Mouse (Mus musculus) gastrocnemius, adult 8-10 months (tissue): ENCODE measurements at regions not wholly inside any gene's neighbourhood (a gene's known extent, or its start where the extent isn't known, plus 50 kb on each side); places are given as distances from the start of the nearest gene placed in this dataset.

Experiments used
- DNase-seq, 2 experiments: peaks; one replicate each; pipeline ENCODE4 v3.0.0; 2022; ENCODE audit warnings: low spot score in 2 of 2

GRCm38 (mm10) chr7:129914871-129915270 is 323.2 kb downstream of the Wdr11 start:
- no peak for DNase-seq

DNA sequence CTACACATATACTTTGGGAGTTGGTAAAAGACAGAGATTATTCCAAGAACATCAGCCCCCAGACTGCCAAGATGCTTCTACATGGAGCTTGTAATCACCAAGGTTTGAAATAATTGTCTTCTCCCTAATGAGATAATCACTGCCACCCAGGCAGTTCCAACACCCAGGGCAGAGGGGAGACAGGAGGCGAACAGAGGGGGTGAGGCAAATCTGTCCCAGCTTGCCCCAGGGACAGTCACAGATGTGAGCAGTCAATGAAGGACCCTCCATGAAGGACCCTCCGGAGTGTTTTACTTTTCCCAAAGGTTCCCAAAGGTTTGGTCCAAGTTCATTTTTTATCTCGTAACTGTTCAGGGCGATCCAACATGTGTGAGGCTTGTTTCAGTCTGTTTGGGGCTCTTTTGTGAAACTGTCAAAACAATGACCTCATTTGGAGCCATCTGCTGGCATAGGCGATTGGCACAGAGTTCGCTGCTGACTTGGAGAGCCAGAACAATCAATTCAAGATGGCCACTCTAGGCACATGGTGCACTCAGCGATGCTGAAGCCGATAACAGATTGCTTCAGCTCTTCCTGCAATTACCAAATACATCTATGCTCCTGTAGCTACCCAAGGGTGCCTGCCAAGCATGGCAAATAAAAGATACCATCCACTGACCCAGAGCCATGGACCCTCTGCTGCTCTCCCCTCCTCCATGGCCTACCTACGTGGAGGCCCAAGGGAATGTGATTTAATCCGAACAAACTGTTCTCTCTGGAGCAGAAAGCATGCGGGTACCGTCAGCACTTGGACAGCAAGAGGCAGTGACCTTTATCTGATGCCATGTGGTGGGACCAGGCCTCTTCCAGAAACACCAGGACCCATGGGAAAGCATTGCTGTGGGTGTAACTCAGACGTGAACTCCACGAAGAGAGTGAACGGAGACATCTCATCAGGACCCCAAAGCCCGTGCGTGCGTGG is 326.9 kb downstream of the Wdr11 start:
- DNase-seq = no peak

- no peak for DNase-seq
Observed at GRCm38 (mm10) chr7:129922291-129922690, 330.6 kb downstream of the Wdr11 start.

DNA sequence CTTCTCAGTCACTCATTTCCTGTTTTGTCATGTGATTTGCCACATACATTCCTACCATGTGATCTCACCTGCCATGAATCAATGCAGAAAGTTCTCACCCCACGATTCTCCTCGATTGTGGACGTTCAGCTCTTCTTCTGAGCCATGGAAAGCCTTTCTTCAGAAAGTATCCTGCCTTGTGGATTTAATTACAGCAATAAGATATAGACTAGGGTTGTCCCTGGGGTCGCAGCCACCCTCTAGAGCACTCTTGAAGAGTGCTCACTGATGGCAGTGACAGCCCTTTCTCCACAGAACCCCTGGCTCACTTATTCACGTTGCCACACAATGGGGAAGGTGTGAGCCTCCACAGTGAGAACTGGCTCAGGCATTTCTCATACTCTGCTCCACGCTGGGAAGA is 345.1 kb downstream of the Wdr11 start:
- no peak for DNase-seq

- DNase-seq = no peak
Observed at GRCm38 (mm10) chr7:129937715-129938114, 346.1 kb downstream of the Wdr11 start.

DNA sequence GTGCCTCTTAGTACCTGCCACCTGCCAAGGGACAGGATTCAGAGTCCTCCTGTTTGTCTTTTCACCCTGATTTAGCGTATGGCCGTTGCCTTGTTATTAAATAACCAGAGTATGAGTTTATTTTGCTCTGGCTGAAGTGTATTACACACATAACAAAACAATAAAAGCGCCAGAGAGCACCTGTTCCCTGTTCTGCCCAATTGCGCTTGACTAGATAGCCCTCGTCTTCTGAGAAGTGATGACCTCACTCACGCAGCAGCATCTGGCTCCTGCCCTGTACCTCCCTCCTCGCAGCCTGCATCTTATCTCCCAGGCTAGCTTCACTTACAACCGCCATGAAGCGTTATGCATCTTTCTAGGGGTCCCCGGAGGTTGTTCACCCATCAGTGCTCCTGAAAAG is 346.5 kb downstream of the Wdr11 start:
- no peak for DNase-seq

DNA sequence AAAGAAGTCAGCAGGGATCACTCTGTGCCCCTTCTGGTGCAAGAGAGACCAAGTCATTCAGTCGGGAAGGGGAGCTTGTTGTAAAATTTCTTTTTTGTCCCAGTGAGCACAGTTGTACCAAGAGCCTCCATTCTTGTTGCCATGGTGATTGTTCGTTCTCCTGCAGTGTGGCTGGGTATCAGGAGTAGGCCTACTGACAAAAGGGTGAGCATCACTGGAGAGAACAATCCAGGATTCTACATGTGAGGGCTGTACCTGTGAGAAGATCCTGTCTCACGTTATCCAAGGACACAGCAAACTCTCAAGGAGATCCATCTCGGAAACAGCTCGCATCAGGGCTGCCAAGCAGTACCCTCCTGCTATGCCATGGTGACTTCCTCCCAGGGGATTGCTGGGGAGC is 347.6 kb downstream of the Wdr11 start:
- no peak for DNase-seq

DNA sequence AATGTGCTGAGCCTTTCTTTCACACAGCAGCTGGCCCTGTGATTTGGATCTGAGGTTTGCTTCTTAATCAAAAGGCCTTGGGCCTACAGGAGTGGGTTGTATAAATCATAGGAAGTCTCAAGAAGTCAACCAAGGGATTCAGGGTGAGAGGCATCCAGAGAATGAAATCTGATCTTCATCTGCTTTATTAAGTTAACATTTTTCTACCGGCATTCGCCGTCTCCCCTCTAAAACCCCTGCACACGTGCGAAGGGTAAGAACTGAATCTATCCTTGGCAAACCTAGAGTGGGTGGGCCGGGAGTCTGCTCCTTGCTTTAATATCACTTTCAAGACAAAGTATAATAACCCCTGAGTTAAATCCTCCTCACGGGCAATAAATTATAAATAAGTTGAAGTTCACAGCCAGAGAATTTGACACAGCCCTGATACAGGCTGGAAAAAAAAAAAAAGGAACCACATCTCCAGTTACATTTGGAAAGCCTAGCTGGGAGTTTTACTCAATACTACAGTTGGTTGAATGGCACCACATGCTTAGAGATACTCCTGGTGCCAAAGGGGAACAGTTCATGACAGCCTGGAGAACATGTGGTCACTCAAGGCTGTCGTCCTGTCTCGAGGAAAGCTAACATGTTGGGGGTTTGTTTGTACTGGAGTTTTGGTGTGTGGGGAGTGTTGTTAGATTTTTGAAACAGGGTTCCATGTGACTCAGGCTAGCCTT is 349.8 kb downstream of the Wdr11 start:
- DNase-seq = no peak

DNA sequence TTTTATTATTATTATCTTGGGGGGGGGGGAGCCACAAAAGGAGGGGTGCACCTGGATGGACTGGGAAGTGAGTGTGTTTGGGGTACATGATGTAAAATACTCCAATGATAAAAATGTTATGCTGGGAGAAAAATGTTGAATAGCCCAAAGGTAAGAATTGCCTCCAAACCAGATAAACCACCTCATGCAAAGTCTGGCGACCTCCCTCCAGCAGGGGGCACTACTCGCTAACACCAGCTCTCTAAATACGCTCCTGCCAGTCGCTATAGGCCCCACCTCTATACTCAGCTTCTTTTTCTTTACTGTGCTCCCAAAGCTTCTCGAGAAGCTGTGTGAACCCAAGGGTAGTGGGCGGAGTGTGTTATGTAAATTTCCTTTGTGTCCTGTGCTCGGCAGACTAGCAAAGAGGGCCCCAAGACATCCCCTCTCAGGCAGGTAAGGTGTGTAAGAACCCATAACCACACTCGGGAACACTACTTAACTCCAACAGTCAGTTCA is 357.0 kb downstream of the Wdr11 start:
- DNase-seq = no peak

DNA sequence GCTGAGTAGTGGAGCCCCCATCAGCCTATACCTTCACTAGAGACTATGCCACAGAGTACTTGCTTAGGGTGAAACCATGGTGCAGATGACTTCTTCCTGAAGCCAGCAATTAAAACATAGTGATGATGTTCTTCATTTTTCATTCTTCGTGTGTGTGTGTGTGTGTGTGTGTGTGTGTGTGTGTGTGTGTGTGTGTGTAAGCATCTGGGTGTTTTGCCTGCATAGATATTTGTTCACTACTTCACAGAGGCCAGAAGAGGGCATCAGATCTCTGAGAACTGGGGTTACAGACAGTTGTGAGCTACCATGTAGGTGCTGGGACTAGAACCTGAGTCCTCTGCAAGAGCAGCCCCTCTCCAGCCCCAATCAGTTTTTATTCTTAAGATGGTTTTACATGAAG is 358.8 kb downstream of the Wdr11 start:
- no peak for DNase-seq

DNA sequence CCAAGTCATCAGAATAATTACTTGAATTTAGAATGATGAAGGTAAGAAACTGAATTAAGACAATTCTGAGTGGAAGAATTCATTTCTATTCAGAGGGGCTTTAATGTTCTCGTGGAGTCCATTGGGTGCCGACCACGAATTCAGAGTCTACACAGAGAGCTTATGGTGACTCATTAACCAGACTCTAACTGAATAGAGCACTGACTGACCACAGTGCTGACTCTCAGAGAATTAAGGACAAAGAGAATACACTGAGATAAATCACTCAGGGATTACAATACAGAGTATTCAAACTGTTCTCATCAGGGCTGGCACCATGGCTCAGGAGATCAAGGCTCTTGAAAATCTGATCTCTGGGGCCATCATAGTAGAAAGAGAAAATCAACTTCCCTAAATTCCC is 366.7 kb downstream of the Wdr11 start:
- DNase-seq = no peak

DNA sequence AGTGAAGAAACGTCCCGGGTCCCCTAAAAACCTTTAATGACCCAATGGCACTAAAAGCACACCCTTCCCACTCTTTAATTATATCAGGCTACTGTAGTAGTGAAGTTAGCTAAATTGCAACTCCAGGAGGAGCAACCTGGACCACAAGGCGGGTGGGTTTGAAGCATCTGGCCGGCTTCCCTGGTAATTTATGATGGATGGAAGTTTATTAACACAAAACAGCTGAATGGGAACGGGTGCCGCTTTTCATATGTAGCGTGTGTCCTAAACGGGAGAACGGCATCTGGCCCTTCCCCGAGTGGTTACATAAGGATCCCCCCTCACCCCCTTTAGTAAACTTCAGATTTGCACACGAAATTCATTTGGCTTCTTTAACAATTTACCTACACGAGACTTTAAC is 370.9 kb downstream of the Wdr11 start:
- DNase-seq = no peak

GRCm38 (mm10) chr7:129964192-129964591 is 372.5 kb downstream of the Wdr11 start:
- DNase-seq = no peak

DNA sequence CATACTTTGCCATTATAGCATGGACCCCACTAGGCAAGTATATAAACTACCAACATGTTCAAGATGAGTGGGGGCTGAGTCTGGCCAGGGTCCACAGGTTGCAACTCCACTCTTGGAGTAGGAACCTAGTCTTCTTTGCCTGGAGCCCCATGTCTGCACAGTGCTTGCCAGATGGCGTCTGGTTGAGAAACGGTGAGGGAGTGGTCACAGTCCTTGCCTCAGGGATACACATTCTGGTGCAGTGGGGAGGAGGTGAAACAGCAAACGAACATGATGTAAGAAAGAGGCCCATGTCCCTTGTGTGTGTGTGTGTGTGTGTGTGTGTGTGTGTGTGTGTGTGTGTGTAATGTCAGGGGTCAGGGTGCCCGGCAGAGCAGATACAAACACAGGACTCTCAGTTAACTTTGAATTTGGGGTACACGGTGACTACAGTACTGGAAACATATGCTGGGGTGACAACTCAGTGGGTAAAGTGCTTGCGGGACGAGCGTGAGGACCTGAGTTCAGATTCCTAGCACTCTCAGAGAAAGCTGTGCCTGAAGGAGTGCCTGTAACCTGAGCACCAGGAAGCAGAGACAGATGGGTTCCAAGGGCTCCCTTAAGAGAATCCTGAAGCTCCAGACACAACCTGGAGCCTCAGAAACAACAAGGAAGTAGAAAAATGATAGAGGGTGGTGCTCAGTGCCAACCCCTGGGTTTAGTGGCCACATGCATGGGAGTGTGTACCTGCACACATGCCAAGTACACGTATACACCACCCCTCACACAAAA is 373.8 kb downstream of the Wdr11 start:
- DNase-seq = no peak

GRCm38 (mm10) chr7:129966771-129967170 is 375.1 kb downstream of the Wdr11 start:
- DNase-seq = no peak

GRCm38 (mm10) chr7:129970201-129970600 is 378.5 kb downstream of the Wdr11 start:
- DNase-seq = no peak

DNA sequence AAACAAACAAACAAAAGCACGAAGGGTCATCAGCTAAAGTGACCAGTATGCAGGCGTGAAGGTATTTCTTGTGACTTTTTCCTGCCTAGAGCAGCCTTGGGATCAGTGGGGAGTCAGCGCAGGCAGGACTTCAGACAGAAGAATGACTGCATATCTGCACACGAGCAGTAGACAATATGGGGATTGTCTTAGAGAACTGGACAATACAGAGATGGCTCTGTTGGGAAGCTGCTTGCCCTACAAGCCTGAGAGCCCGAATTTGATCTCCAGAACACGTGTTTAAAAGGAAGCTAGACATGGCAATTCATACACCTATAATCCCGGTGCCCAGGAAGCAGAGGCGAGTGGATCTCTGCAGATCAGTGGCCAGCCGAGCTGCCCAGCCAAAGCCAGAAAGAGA is 382.5 kb downstream of the Wdr11 start:
- no peak for DNase-seq

- DNase-seq = no peak
Observed at GRCm38 (mm10) chr7:129974837-129975236, 383.2 kb downstream of the Wdr11 start.

GRCm38 (mm10) chr7:129975781-129976514 is 384.3 kb downstream of the Wdr11 start:
- no peak for DNase-seq

DNA sequence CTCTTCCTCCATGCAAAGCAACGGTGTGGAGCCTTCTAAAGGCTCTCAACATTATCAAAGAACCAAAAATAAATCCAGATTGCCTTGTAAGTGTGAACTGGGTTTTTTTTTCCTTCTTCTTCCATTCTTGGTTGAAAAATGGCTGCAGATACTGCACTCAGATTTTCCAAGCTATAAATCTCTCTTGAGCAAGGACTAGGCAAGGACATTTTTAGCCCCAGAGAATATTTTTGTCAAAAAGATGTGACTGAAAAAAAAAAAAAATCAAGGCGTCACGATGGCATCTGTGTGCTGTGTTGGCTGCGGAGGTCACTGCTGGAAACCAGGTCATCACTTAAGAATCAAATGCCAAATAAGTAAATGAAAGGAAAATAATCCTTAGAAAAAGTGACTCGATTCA is 386.9 kb downstream of the Wdr11 start:
- DNase-seq = no peak

- no peak for DNase-seq
Observed at GRCm38 (mm10) chr7:129979337-129979736, 387.7 kb downstream of the Wdr11 start.
